Mouse (Mus musculus) splenic B cell, adult 2 months (primary cell): Measurements from ENCODE around the gene Shisa5.

Experiments
- DNase-seq: peaks from one replicate; pipeline ENCODE4 v3.0.0-alpha.2; 2011; ENCODE audit warnings: low read depth, low spot score
- H3K27me3 ChIP-seq: 2 replicates; pipeline ENCODE4 v1.6.1; 2012; ENCODE audit warnings: mild to moderate bottlenecking, low read length, moderate library complexity, mixed read lengths; ENCODE audit not compliant: control insufficient read depth, poor library complexity, insufficient read depth, severe bottlenecking
- H3K36me3 ChIP-seq: 2 replicates; pipeline ENCODE4 v1.6.1; 2012; ENCODE audit warnings: mild to moderate bottlenecking, low read length, moderate library complexity, mixed read lengths; ENCODE audit not compliant: control insufficient read depth, poor library complexity, insufficient read depth, severe bottlenecking

Gene Shisa5

DNA sequence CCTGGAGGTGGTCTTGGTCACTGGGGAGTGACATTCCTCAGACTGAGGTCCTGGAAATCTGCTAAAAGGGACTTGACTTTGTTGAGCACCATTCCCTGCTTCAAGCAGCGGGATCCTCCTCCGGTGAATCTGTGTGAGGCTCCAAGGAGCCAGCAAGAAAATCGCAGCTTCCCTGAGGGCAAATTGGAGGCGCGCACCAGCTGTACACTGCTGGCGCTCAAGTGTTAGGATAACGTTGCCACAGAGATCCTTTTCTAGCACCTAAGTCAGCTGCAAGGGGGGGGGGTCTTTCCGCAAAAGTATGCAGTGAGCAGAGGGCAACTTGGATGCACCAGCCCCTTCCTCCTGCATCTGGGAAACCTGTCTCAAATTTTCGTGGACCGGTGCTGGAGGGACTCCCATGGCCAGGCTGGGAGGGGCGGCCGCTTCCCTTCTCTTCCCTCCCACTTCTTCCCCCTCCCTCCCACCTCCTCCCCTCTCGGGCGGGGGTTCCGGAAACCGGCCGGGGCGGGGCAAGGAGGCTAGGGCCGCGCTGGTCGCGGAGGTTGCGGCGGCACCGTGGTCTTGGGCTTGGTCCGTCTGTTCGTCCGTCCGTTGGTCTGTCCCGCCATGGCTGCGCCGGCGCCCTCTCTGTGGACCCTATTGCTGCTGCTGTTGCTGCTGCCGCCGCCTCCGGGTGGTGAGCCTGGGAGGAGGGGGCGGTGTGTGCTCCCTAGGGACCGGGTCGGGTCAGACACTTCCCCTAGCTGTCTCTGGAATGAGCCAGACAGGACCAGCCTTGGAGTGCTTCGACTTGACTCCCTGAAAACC, at the start of gene Shisa5:
Gene Shisa5 (plus strand): TSS at position 480 of the 810 bp plus-strand sequence.
- no peaks in the 10 kb centered on the region for H3K27me3 ChIP-seq
- peak; percentile 62 for DNase-seq
- no peaks in the 10 kb centered on the region for H3K36me3 ChIP-seq

GRCm38 (mm10) chr9:108989802-108990461, 48.4 kb upstream of the Shisa5 start:
- no peak for DNase-seq
- Histone ChIP-seq H3K27me3 (no peaks in the 10 kb centered on the region), H3K36me3 (no peaks in the 10 kb centered on the region)

GRCm38 (mm10) chr9:108990462-108990820, 47.9 kb upstream of the Shisa5 start:
- H3K36me3 ChIP-seq = no peaks in the 10 kb centered on the region
- DNase-seq = no peak
- no peaks in the 10 kb centered on the region for H3K27me3 ChIP-seq

DNA sequence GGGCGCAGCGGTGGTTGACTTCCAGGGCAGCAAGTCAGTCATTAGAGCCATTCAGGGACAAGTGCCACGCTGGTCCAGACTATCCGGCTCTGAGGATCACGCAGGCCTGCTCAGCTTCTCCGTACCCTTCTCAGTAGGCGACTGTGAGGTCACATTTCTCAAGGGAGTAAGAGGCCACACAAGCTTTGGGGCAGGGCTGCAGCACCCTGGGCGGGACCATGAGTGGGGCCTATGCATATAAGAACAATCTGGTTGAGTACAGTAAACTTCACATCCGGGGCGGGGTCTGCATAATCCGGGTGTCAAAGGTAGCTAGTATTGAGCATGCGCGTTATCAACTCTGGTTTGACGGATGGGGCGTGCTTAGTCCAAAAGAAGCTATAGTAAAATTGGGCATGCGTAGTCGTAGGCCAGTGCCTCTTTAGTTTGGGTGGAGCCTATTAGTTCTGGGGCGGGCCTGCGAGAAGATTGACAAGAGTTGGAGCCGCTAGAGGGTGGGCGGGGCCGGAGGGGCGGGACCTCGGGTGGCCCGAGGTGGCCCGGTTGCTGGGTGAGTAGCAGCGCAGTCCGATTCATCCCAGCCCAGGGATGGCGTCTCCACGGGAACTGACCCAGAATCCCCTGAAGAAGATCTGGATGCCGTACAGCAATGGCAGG, 46.8 kb upstream of the Shisa5 start, which contains the start of gene Pfkfb4:
Gene Pfkfb4 (plus strand): TSS at position 351 of the 657 bp plus-strand sequence.
- DNase-seq = peak; percentile 99
- no peaks in the 10 kb centered on the region for H3K27me3 ChIP-seq
- no peaks in the 10 kb centered on the region for H3K36me3 ChIP-seq

DNA sequence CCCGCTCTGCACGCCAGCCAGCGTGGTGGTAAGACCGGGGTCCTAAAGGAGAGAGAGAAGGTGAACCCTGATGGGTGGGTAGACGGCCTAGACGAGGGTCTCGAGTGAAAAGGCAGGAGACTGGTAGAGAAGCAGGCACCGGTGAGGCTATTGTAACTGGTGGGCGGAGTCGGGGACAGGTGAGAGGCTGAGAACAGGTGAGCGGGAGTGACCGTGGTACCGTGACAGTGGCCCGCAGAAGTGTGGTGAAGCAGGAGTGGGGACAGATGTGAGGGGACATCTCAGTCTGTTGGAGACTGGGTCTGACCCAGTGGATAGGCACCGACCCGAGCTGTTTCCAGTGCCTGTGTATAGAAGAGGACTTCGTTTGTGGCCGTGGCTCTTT, 46.3 kb upstream of the Shisa5 start:
- no peak for DNase-seq

GRCm38 (mm10) chr9:108992620-108993361, 45.6 kb upstream of the Shisa5 start:
- no peaks in the 10 kb centered on the region for H3K27me3 ChIP-seq
- no peak for DNase-seq
- H3K36me3 ChIP-seq = no peaks in the 10 kb centered on the region

More for the DNA sequence above, 46.3 kb upstream of the Shisa5 start:
- Histone ChIP-seq H3K36me3 (no peaks in the 10 kb centered on the region), H3K27me3 (no peaks in the 10 kb centered on the region)

GRCm38 (mm10) chr9:108996411-108996810, 42.0 kb upstream of the Shisa5 start:
- H3K36me3 ChIP-seq = no peaks in the 10 kb centered on the region
- no peaks in the 10 kb centered on the region for H3K27me3 ChIP-seq
- DNase-seq = no peak

DNA sequence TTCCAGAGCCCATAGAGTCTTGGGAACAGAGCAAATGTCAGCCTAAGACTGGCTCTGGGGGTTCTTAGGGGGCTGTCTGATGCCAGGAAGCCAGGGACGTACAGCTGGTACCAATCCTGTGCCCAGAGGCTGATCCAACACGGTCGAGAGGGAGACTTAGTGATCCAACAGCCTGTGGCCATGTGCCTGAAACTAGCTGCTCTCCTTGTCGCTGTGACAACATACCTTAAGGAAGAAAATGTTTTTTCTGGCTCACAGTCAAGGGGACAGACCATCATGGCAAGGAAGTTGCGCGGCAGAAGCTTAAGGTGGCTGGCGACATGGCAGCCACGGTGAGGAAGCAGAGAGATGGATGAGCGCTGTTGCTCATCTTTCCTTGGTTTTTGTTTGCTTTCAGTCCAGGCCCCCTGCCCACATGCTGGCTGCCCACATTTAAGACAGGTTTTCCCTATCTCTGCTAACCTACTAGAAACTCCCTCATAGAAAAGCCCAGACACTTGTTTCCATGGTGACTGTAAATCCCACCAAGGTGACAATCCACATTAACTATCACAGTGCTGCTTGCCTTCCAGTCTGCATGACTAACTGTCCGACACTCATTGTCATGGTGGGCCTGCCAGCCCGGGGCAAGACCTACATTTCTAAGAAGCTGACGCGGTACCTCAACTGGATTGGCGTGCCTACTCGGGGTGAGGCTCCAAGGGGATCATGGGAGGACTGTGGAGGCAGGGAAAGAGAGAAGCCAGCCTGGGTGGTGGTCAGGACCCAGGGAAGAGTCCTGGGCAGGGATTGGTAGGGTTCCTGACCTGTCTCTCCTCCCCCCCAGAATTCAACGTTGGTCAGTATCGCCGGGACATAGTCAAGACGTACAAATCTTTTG, 39.8 kb upstream of the Shisa5 start:
- H3K36me3 ChIP-seq = no peaks in the 10 kb centered on the region
- H3K27me3 ChIP-seq = no peaks in the 10 kb centered on the region
- no peak for DNase-seq

GRCm38 (mm10) chr9:108999167-108999526, 39.2 kb upstream of the Shisa5 start:
- peak; percentile 53 for DNase-seq
- Histone ChIP-seq H3K36me3 (no peaks in the 10 kb centered on the region), H3K27me3 (no peaks in the 10 kb centered on the region)

DNA sequence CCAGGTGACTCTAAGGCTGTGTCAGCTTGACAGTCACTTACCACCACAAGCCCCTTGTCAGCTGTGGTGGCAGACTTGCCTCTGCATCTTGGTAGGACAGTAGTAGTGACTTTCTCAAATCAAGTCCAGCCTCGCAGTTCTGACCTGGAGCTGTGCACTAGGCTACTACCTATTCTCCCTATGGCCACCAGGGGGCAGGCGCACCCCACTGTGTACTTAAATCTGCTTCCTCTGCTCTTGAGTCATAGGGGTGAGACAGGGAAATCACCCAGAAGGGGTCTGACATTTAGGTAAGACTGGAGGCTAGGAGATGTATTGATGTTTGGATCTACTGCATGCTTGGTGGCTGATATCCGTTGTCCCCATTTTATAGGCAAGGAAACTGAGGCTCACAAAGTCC, 37.6 kb upstream of the Shisa5 start:
- peak; percentile 90 for DNase-seq
- H3K27me3 ChIP-seq = no peaks in the 10 kb centered on the region; the same call in 1 of the 2 replicates
- H3K36me3 ChIP-seq = no peaks in the 10 kb centered on the region

GRCm38 (mm10) chr9:109003201-109003600, 35.2 kb upstream of the Shisa5 start:
- DNase-seq = peak; percentile 83
- H3K36me3 ChIP-seq = 0 out of 2 replicates have a peak, but pooled peaks cover 3% of the 10 kb centered on the region
- no peaks in the 10 kb centered on the region; the same call in 1 of the 2 replicates for H3K27me3 ChIP-seq

DNA sequence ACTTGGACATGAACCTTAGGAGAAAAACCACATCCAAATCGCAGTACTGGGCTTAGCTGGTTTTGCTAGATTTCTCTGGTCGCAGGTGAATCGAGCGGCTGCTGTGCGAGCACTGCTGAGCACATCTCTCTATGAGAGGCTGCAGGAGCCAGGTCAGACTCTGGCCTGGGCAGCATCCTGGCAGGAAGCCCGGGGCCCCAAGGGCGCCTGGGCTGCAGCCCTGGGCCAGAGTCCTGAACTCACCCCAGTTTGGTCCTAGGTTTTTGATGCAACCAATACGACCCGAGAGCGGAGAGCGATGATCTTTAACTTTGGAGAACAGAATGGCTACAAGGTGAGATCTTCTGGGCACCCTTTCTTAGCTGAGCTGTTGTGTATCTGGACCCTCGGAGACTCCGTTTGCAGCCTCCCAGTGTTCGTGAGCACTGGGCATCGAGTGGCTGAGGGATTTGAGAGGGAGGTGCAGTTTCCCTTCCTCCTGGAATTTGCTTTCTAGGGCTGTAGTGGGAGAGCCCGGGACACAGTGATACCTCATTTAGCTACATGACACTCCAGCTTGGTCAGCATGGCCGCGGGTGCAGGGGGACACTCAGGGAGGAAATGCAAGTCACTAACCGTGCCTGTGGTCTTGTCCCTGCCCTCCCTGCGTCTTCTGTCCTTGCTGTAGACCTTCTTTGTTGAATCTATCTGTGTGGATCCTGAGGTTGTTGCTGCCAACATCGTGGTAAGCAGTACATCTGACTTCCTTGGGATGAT, 31.2 kb upstream of the Shisa5 start:
- DNase-seq = no peak
- Histone ChIP-seq H3K36me3 (0 out of 2 replicates have a peak, but pooled peaks cover 3% of the 10 kb centered on the region), H3K27me3 (no peaks in the 10 kb centered on the region; the same call in 1 of the 2 replicates)

GRCm38 (mm10) chr9:109008081-109008480, 30.3 kb upstream of the Shisa5 start:
- Histone ChIP-seq H3K27me3 (no peaks in the 10 kb centered on the region; the same call in 1 of the 2 replicates), H3K36me3 (0 out of 2 replicates have a peak, but pooled peaks cover 3% of the 10 kb centered on the region)
- no peak for DNase-seq
